Mouse (Mus musculus) hindbrain, embryonic 12.5 days (tissue): ENCODE measurements at regions not wholly inside any gene's neighbourhood (a gene's known extent, or its start where the extent isn't known, plus 50 kb on each side); places are given as distances from the start of the nearest gene placed in this dataset.

Experiments
- ATAC-seq: fragments of 200-750 bp; cut with Nextera tagmentation; 2 replicates; pipeline ENCODE4 v1.8.0; 2017; ENCODE audit warnings: moderate TSS enrichment; ENCODE audit not compliant: low FRiP score
- H3K27ac ChIP-seq: fragments of 300-500 bp; sonication (generic); 2 replicates; pipeline ENCODE4 v1.5.1; 2016; ENCODE audit warnings: mild to moderate bottlenecking
- H3K27me3 ChIP-seq: fragments of 300-500 bp; sonication (generic); 2 replicates; pipeline ENCODE4 v1.6.1; 2016; ENCODE audit warnings: mild to moderate bottlenecking
- H3K36me3 ChIP-seq: fragments of 300-500 bp; sonication (generic); 2 replicates; pipeline ENCODE4 v1.6.1; 2016; ENCODE audit warnings: mild to moderate bottlenecking
- H3K4me1 ChIP-seq: fragments of 300-500 bp; sonication (generic); 2 replicates; pipeline ENCODE4 v1.6.1; 2016
- H3K4me2 ChIP-seq: fragments of 300-500 bp; sonication (generic); replicated peaks from 2 replicates; pipeline ENCODE4 v1.6.1; 2016; ENCODE audit warnings: mild to moderate bottlenecking
- H3K4me3 ChIP-seq: fragments of 300-500 bp; sonication (generic); 2 replicates; pipeline ENCODE4 v1.5.1; 2016; ENCODE audit warnings: mild to moderate bottlenecking
- H3K9ac ChIP-seq: fragments of 300-500 bp; sonication (generic); 2 replicates; pipeline ENCODE4 v1.6.1; 2016; ENCODE audit warnings: mild to moderate bottlenecking, moderate library complexity
- H3K9me3 ChIP-seq: fragments of 300-500 bp; sonication (generic); replicated peaks from 2 replicates; pipeline ENCODE4 v1.6.1; 2016; ENCODE audit warnings: mild to moderate bottlenecking
- WGBS: fragments of 180-500 bp; shearing (Covaris S2); methylation state at CpG from one replicate; pipeline ENCODE4 v1.1.7; 2016; 5-methylcytosine and 5-hydroxymethylcytosine counted together

DNA sequence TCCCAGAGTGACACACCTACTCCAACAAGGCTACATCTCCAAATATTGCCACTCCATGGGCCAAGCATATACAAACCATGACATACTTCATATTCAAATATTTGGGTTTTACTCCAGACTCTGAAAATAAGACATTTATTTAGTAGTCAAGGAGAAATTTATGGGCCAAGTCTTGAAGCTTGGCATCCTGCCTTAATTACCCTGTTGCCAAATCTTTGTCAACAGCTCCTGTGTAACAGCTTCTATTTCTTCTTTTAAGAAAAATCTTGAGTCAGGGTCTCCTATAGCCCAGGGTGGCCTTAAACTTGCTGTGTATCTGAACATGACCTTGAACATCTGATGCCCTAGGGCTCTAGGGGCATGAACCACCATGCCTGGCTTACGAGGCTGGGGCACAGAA, 138.5 kb upstream of the Psmd7 start:
- no peaks in the 10 kb centered on the region for H3K4me1 ChIP-seq
- no peak overlapping the region for H3K4me2 ChIP-seq
- 87% methylated on average over 1 of the region's 1 CpGs for WGBS
- no peaks in the 10 kb centered on the region for H3K27me3 ChIP-seq
- no peak overlapping the region for H3K4me3 ChIP-seq
- no peaks in the 10 kb centered on the region for H3K36me3 ChIP-seq
- no peaks in the 10 kb centered on the region for H3K9me3 ChIP-seq
- H3K9ac ChIP-seq: no peak overlapping the region
- ATAC-seq: no peak
- no peak overlapping the region for H3K27ac ChIP-seq

- Histone ChIP-seq H3K4me2 (no peak overlapping the region), H3K4me3 (no peak overlapping the region), H3K27ac (no peak overlapping the region), H3K27me3 (no peaks in the 10 kb centered on the region), H3K9me3 (no peaks in the 10 kb centered on the region), H3K36me3 (no peaks in the 10 kb centered on the region), H3K9ac (no peak overlapping the region), H3K4me1 (no peaks in the 10 kb centered on the region)
- WGBS: 93% methylated on average over 6 of the region's 6 CpGs
- no peak for ATAC-seq
These were observed 139.0 kb upstream of the Psmd7 start for GRCm38 (mm10) chr8:107727276-107727675.

DNA sequence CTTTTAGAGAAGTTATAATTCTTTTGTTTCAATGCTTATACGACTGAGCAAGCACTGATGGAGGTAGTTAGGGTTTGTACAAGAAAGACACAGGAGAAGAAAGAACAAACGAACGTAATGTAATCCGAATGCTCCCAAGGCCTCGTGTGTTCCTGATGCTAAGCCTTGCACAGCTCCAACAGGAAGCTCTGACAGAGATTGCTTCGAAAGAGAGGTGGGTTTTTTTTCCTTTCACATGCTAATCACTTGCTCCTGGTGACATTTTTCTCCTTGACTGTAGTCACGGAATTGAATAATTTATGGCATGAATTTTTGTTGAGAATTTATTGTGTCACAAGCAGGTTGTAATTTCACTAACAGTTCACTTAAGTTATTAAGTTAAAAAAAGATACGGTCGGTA, 150.8 kb upstream of the Psmd7 start:
- H3K27me3 ChIP-seq: no peaks in the 10 kb centered on the region
- 64% methylated on average over 9 of the region's 9 CpGs for WGBS
- no peak for ATAC-seq
- H3K4me1 ChIP-seq: no peaks in the 10 kb centered on the region
- H3K9ac ChIP-seq: no peak overlapping the region
- H3K4me2 ChIP-seq: no peak overlapping the region
- H3K9me3 ChIP-seq: peaks cover 11% of the 10 kb centered on the region; the same call in 1 of the 2 replicates
- no peak overlapping the region for H3K27ac ChIP-seq
- no peaks in the 10 kb centered on the region for H3K36me3 ChIP-seq
- H3K4me3 ChIP-seq: no peak overlapping the region

- ATAC-seq: no peak
- WGBS: 72% methylated on average over 7 of the region's 7 CpGs
- no peak overlapping the region for H3K27ac ChIP-seq
- H3K9ac ChIP-seq: no peak overlapping the region
- H3K9me3 ChIP-seq: no peaks in the 10 kb centered on the region
- H3K4me1 ChIP-seq: no peaks in the 10 kb centered on the region
- no peak overlapping the region for H3K4me2 ChIP-seq
- no peak overlapping the region for H3K4me3 ChIP-seq
- H3K27me3 ChIP-seq: no peaks in the 10 kb centered on the region
- no peaks in the 10 kb centered on the region for H3K36me3 ChIP-seq
These were observed 168.8 kb upstream of the Psmd7 start for GRCm38 (mm10) chr8:107757083-107757482.

DNA sequence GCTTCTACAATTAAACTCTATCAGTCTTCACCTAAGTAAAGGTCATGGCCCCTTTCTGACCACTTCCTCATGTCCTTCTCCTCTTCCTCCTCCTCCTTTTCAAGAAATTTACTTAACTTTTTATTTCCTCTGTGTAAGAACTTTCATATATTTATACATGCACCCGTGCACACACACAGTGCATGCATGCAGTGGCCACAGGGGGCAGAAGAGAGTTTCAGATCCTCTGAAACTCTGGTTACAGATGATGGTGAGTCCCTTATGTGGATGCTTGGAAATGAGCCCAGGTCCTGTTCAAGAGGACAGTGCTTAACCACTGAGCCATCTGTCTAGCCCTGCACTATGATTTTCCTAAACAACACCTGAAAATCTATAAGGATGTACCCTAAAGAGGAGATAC, 170.4 kb upstream of the Psmd7 start:
- WGBS: 78% methylated on average over 1 of the region's 1 CpGs
- Histone ChIP-seq H3K9me3 (0 out of 2 replicates have a peak, but pooled peaks cover 5% of the 10 kb centered on the region), H3K27me3 (no peaks in the 10 kb centered on the region), H3K36me3 (no peaks in the 10 kb centered on the region), H3K9ac (no peak overlapping the region), H3K27ac (no peak overlapping the region), H3K4me3 (no peak overlapping the region), H3K4me1 (no peaks in the 10 kb centered on the region), H3K4me2 (no peak overlapping the region)
- ATAC-seq: no peak

DNA sequence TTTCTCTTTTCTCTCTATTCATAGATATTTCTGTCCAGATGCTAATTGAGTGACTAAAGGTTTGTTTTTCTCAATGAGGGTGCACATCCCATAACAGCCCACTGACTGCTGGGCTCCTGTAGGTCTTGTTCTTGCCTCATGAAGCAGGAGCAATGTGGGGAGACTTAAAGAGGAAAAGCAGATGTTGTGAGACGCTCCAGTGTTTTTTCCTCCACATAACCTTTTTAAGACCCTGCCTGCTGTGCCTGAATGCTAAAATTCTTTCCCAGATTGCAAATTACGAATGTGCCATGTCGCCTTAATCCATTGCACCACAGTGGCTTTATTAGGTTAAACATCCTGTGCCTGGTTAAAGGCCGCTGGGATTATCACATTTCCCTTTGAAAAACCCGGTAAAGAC, 165.5 kb upstream of the Zfhx3 start:
- H3K4me2 ChIP-seq: no peak overlapping the region
- H3K9me3 ChIP-seq: no peaks in the 10 kb centered on the region
- ATAC-seq: no peak
- no peaks in the 10 kb centered on the region for H3K27me3 ChIP-seq
- H3K4me3 ChIP-seq: no peak overlapping the region
- H3K9ac ChIP-seq: no peak overlapping the region
- peaks cover 7% of the 10 kb centered on the region; the same call in 1 of the 2 replicates for H3K4me1 ChIP-seq
- WGBS: 17% methylated on average over 5 of the region's 5 CpGs
- H3K27ac ChIP-seq: no peak overlapping the region
- H3K36me3 ChIP-seq: no peaks in the 10 kb centered on the region

- ATAC-seq: no peak
- no peak overlapping the region for H3K4me3 ChIP-seq
- no peaks in the 10 kb centered on the region for H3K36me3 ChIP-seq
- H3K27ac ChIP-seq: no peak overlapping the region
- 78% methylated on average over 5 of the region's 5 CpGs for WGBS
- no peaks in the 10 kb centered on the region for H3K4me1 ChIP-seq
- H3K4me2 ChIP-seq: no peak overlapping the region
- no peaks in the 10 kb centered on the region for H3K9me3 ChIP-seq
- H3K27me3 ChIP-seq: no peaks in the 10 kb centered on the region
- H3K9ac ChIP-seq: no peak overlapping the region
These were observed 156.7 kb upstream of the Zfhx3 start for GRCm38 (mm10) chr8:107785771-107786170.

- Histone ChIP-seq H3K9me3 (no peaks in the 10 kb centered on the region), H3K36me3 (no peaks in the 10 kb centered on the region), H3K4me3 (no peak overlapping the region), H3K27ac (no peak overlapping the region), H3K4me2 (no peak overlapping the region), H3K4me1 (no peaks in the 10 kb centered on the region), H3K27me3 (no peaks in the 10 kb centered on the region), H3K9ac (no peak overlapping the region)
- 93% methylated on average over 3 of the region's 3 CpGs for WGBS
- no peak for ATAC-seq
These were observed 150.2 kb upstream of the Zfhx3 start for GRCm38 (mm10) chr8:107792286-107792685.

- Histone ChIP-seq H3K9me3 (no peaks in the 10 kb centered on the region), H3K27ac (peak overlapping the region; percentile 68; the same call in 1 of the 2 replicates), H3K4me2 (no peak overlapping the region), H3K4me1 (peaks cover 30% of the 10 kb centered on the region), H3K27me3 (peaks cover 4% of the 10 kb centered on the region; the same call in 1 of the 2 replicates), H3K9ac (no peak overlapping the region), H3K4me3 (no peak overlapping the region), H3K36me3 (no peaks in the 10 kb centered on the region)
- no peak for ATAC-seq
- WGBS: 50% methylated on average over 14 of the region's 14 CpGs
These were observed 127.5 kb upstream of the Zfhx3 start for GRCm38 (mm10) chr8:107814931-107815330.

- Histone ChIP-seq H3K36me3 (no peaks in the 10 kb centered on the region), H3K4me2 (no peak overlapping the region), H3K27ac (peak overlapping the region; percentile 70; the same call in 1 of the 2 replicates), H3K4me3 (no peak overlapping the region), H3K27me3 (peaks cover 4% of the 10 kb centered on the region; the same call in 1 of the 2 replicates), H3K9me3 (no peaks in the 10 kb centered on the region), H3K9ac (no peak overlapping the region), H3K4me1 (peaks cover 37% of the 10 kb centered on the region)
- ATAC-seq: no peak
- 24% methylated on average over 3 of the region's 3 CpGs for WGBS
These were observed 126.7 kb upstream of the Zfhx3 start for GRCm38 (mm10) chr8:107815775-107816174.

GRCm38 (mm10) chr8:107817796-107818195, 124.6 kb upstream of the Zfhx3 start:
- Histone ChIP-seq H3K9ac (no peak overlapping the region), H3K9me3 (no peaks in the 10 kb centered on the region), H3K4me1 (peaks cover 46% of the 10 kb centered on the region), H3K27ac (peak overlapping the region; percentile 70; the same call in 1 of the 2 replicates), H3K27me3 (peaks cover 4% of the 10 kb centered on the region; the same call in 1 of the 2 replicates), H3K4me2 (no peak overlapping the region), H3K36me3 (no peaks in the 10 kb centered on the region), H3K4me3 (no peak overlapping the region)
- WGBS: 84% methylated on average over 9 of the region's 9 CpGs
- ATAC-seq: no peak

DNA sequence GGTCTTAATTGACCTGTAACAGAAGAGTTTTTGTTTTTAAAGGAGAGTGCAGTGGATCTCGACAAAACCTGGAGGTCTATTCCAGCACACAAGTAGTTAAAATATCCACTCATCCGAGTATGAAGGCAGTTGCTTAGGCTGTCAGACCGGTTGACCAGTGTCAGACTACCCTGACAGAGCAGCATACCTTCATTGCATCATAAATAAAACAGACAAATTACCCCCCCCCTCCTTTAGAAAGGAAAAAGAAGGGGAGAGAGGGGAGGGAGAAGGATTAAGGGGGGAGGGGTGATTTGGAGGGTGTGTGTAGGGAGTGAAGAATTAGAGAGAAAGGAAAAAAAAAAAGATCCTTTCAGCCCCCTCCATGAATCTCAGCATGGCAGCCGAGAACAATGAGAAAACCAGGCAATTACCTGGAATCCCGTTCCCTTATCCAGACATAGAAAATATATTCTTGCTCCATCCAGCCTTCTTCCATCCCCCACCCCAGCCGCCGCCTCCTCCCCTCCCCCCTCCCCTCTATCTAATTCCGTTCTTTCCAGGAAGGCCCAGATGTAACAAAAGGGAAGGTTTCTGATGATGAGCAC, 122.2 kb upstream of the Zfhx3 start:
- no peak; the same call in 1 of the 2 replicates for ATAC-seq
- peak overlapping the region; percentile 13; the same call in 1 of the 2 replicates for H3K4me2 ChIP-seq

DNA sequence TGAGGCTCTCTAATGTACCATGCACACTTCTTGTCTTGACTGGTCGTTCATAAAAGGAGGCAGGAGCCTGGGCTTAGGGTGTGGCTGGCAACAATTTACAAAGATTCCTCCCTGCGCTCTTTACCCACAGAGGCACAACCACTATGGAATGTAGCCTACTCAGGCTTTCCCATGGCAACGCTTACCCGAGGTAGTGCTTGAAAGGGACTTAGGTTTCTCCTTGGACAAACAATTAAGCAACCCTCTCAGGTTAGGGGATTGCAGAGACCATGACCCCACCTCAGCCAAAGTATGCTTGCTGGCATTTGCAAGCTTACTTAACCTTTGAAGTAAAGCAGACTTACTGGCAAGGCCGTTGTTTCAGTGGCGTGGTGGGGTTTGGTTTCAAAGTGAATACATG, 120.9 kb upstream of the Zfhx3 start:
- peaks cover 4% of the 10 kb centered on the region; the same call in 1 of the 2 replicates for H3K27me3 ChIP-seq
- no peak overlapping the region for H3K9ac ChIP-seq
- no peak overlapping the region for H3K4me2 ChIP-seq
- ATAC-seq: no peak
- no peak overlapping the region for H3K4me3 ChIP-seq
- H3K27ac ChIP-seq: peak overlapping the region; percentile 84
- no peaks in the 10 kb centered on the region for H3K36me3 ChIP-seq
- H3K4me1 ChIP-seq: peaks cover 49% of the 10 kb centered on the region
- H3K9me3 ChIP-seq: no peaks in the 10 kb centered on the region
- WGBS: 46% methylated on average over 6 of the region's 6 CpGs

More for the DNA sequence above, 122.2 kb upstream of the Zfhx3 start:
- H3K9ac ChIP-seq: 0 out of 2 replicates have a peak overlapping the region, but pooled peaks have one; percentile 13
- H3K9me3 ChIP-seq: no peaks in the 10 kb centered on the region
- H3K4me3 ChIP-seq: no peak overlapping the region
- WGBS: 2% methylated on average over 8 of the region's 8 CpGs
- no peaks in the 10 kb centered on the region for H3K36me3 ChIP-seq
- peaks cover 51% of the 10 kb centered on the region for H3K4me1 ChIP-seq
- H3K27ac ChIP-seq: peak overlapping the region; percentile 84
- peaks cover 4% of the 10 kb centered on the region; the same call in 1 of the 2 replicates for H3K27me3 ChIP-seq
